Mouse (Mus musculus) MEL (cell line): ENCODE data around the gene Ypel3. TPM values are rescaled to one million over a fixed set of nuclear protein-coding genes. Genes with fewer than 3 reads are reported as not detected.

Experiments used
- DNase-seq: peaks from one replicate; pipeline ENCODE4 v3.0.0; 2011; ENCODE audit warnings: low read depth, low spot score
- H3K27ac ChIP-seq: 2 replicates; pipeline ENCODE4 v1.5.1; 2012; ENCODE audit warnings: low read depth, mild to moderate bottlenecking, control low read depth, low read length, moderate library complexity; ENCODE audit not compliant: control insufficient read depth
- H3K27me3 ChIP-seq, 2 experiments: fragments of 150-350 bp in 1 of 2; sonication (generic) in 1 of 2; 2 replicates each; pipeline ENCODE4 v1.6.1; 2012; ENCODE audit warnings: low read length in 2 of 2, mild to moderate bottlenecking in 2 of 2, improper control_type of control experiment in 1 of 2, moderate library complexity in 1 of 2; ENCODE audit not compliant: insufficient read depth in 2 of 2, control insufficient read depth in 1 of 2
- H3K36me3 ChIP-seq, 2 experiments: 2 replicates each; pipeline ENCODE4 v1.6.1; 2012 to 2014; ENCODE audit warnings: low read length in 2 of 2, improper control_type of control experiment in 1 of 2, inconsistent platforms in 1 of 2, mild to moderate bottlenecking in 1 of 2; ENCODE audit not compliant: insufficient read depth in 2 of 2, control insufficient read depth in 1 of 2
- H3K4me1 ChIP-seq, 2 experiments: fragments of 150-350 bp in 1 of 2; sonication (generic) in 1 of 2; 2 replicates each; pipeline ENCODE4 v1.6.1; 2012; ENCODE audit warnings: low read length in 2 of 2, improper control_type of control experiment in 1 of 2, mild to moderate bottlenecking in 1 of 2; ENCODE audit not compliant: insufficient read depth in 2 of 2, control insufficient read depth in 1 of 2
- H3K4me3 ChIP-seq, 2 experiments: fragments of 150-350 bp in 1 of 2; sonication (generic) in 1 of 2; 2 replicates each; pipeline ENCODE4 v1.5.1; 2012; ENCODE audit warnings: low read depth in 2 of 2, low read length in 2 of 2, mild to moderate bottlenecking in 2 of 2, moderate library complexity in 2 of 2, control low read depth in 1 of 2, improper control_type of control experiment in 1 of 2; ENCODE audit not compliant: control insufficient read depth in 1 of 2, insufficient read depth in 1 of 2
- H3K79me2 ChIP-seq: 2 replicates; pipeline ENCODE4 v1.6.1; 2012; ENCODE audit warnings: mild to moderate bottlenecking, low read length, moderate library complexity; ENCODE audit not compliant: control insufficient read depth, poor library complexity, insufficient read depth
- H3K9ac ChIP-seq: 2 replicates; pipeline ENCODE4 v1.6.1; 2012; ENCODE audit warnings: low read depth, mild to moderate bottlenecking, control low read depth, low read length, moderate library complexity; ENCODE audit not compliant: control insufficient read depth, poor library complexity, severe bottlenecking
- H3K9me3 ChIP-seq: fragments of 150-350 bp; sonication (generic); replicated peaks from 2 replicates; pipeline ENCODE4 v1.6.1; 2012; ENCODE audit warnings: mild to moderate bottlenecking, low read length, improper control_type of control experiment, moderate library complexity; ENCODE audit not compliant: insufficient read depth
- BHLHE40 ChIP-seq: IDR thresholded peaks from 2 replicates; pipeline ENCODE4 v1.6.1; 2012; ENCODE audit warnings: low read depth, mild to moderate bottlenecking, inconsistent platforms, low read length, improper control_type of control experiment, borderline replicate concordance
- CHD1 ChIP-seq: IDR thresholded peaks from 2 replicates; pipeline ENCODE4 v1.6.1; 2012; ENCODE audit warnings: low read depth, mild to moderate bottlenecking, inconsistent platforms, low read length, improper control_type of control experiment
- CTCF ChIP-seq, 3 experiments: IDR thresholded peaks in 2 of 3; conservative IDR thresholded peaks in 1 of 3; 2 replicates each; pipeline ENCODE4 v1.5.1; 2011 to 2012; ENCODE audit warnings: low read length in 3 of 3, low read depth in 2 of 3, mild to moderate bottlenecking in 2 of 3, improper control_type of control experiment in 1 of 3, inconsistent platforms in 1 of 3, mixed read lengths in 1 of 3, moderate library complexity in 1 of 3; ENCODE audit not compliant: control insufficient read depth in 1 of 3, insufficient read depth in 1 of 3, poor library complexity in 1 of 3, severe bottlenecking in 1 of 3
- E2F4 ChIP-seq: IDR thresholded peaks from 2 replicates; pipeline ENCODE4 v1.6.1; 2011; ENCODE audit warnings: low read depth, low read length, improper control_type of control experiment, borderline replicate concordance
- ELF1 ChIP-seq: IDR thresholded peaks from 2 replicates; pipeline ENCODE4 v1.6.1; 2014; ENCODE audit warnings: low read depth, mild to moderate bottlenecking, inconsistent platforms, low read length, improper control_type of control experiment, moderate library complexity
- EP300 ChIP-seq, 2 experiments: IDR thresholded peaks; 2 replicates each; pipeline ENCODE4 v1.6.1; 2011; ENCODE audit warnings: improper control_type of control experiment in 2 of 2, low read length in 2 of 2, low read depth in 1 of 2, mild to moderate bottlenecking in 1 of 2
- HCFC1 ChIP-seq: IDR thresholded peaks from 2 replicates; pipeline ENCODE4 v1.6.1; 2012; ENCODE audit warnings: low read depth, mild to moderate bottlenecking, inconsistent platforms, low read length, improper control_type of control experiment, moderate library complexity
- MAFK ChIP-seq: IDR thresholded peaks from 2 replicates; pipeline ENCODE4 v1.6.1; 2011; ENCODE audit warnings: low read depth, mild to moderate bottlenecking, low read length, improper control_type of control experiment, borderline replicate concordance
- MAX ChIP-seq: IDR thresholded peaks from 2 replicates; pipeline ENCODE4 v1.6.1; 2011; ENCODE audit warnings: low read length, improper control_type of control experiment
- MXI1 ChIP-seq: IDR thresholded peaks from 2 replicates; pipeline ENCODE4 v1.6.1; 2011; ENCODE audit warnings: mild to moderate bottlenecking, low read depth, low read length, improper control_type of control experiment
- MYC ChIP-seq: IDR thresholded peaks from 2 replicates; pipeline ENCODE4 v1.6.1; 2011; ENCODE audit warnings: low read depth, mild to moderate bottlenecking, low read length, improper control_type of control experiment, moderate library complexity
- NRF1 ChIP-seq: IDR thresholded peaks from 2 replicates; pipeline ENCODE4 v1.6.1; 2014; ENCODE audit warnings: low read depth, mild to moderate bottlenecking, inconsistent platforms, low read length, improper control_type of control experiment, moderate library complexity; ENCODE audit not compliant: poor library complexity, insufficient read depth, severe bottlenecking
- POLR2AphosphoS5 ChIP-seq: IDR thresholded peaks from 2 replicates; pipeline ENCODE4 v1.6.1; 2012; ENCODE audit warnings: low read depth, borderline replicate concordance, mild to moderate bottlenecking, inconsistent platforms, low read length, moderate library complexity, mixed read lengths
- RAD21 ChIP-seq: IDR thresholded peaks from 2 replicates; pipeline ENCODE4 v1.6.1; 2011; ENCODE audit warnings: mild to moderate bottlenecking, low read depth, low read length, improper control_type of control experiment
- SIN3A ChIP-seq: IDR thresholded peaks from 2 replicates; pipeline ENCODE4 v1.6.1; 2012; ENCODE audit warnings: low read length, improper control_type of control experiment, inconsistent platforms
- SMC3 ChIP-seq: IDR thresholded peaks from 2 replicates; pipeline ENCODE4 v1.6.1; 2011; ENCODE audit warnings: low read depth, low read length, improper control_type of control experiment
- TAL1 ChIP-seq: IDR thresholded peaks from 2 replicates; pipeline ENCODE4 v1.6.1; 2012; ENCODE audit warnings: mild to moderate bottlenecking, inconsistent platforms, low read length, moderate library complexity, mixed read lengths
- TBP ChIP-seq: IDR thresholded peaks from 2 replicates; pipeline ENCODE4 v1.8.0; 2011; ENCODE audit warnings: low read depth, low read length, improper control_type of control experiment
- ZNF384 ChIP-seq: IDR thresholded peaks from 2 replicates; pipeline ENCODE4 v1.6.1; 2012; ENCODE audit warnings: low read depth, mild to moderate bottlenecking, inconsistent platforms, low read length, improper control_type of control experiment
- polyA plus RNA-seq, 2 experiments: library from polyadenylated mRNA; stranded (reverse) in 1 of 2; unstranded in 1 of 2; fragments of >175 nt in 1 of 2; fragments of >200 nt in 1 of 2; gene quantifications; 2 replicates each; pipeline versions ENCODE4 v1.2.1 to v1.2.4; 2012; ENCODE audit warnings: low replicate concordance in 2 of 2, low read depth in 1 of 2; ENCODE audit not compliant: insufficient read length in 2 of 2, insufficient read depth in 1 of 2, missing spikeins in 1 of 2
- total RNA-seq: library from RNA; depleted of rRNA; stranded (reverse); fragments of 300-350 nt; gene quantifications from 2 replicates; pipeline ENCODE4 v1.2.3, GENCODE M21; 2012

The Ypel3 gene
- total and polyA plus RNA-seq, 3 experiments, result 2.1 to 12.6 TPM; not detected in 1

DNA sequence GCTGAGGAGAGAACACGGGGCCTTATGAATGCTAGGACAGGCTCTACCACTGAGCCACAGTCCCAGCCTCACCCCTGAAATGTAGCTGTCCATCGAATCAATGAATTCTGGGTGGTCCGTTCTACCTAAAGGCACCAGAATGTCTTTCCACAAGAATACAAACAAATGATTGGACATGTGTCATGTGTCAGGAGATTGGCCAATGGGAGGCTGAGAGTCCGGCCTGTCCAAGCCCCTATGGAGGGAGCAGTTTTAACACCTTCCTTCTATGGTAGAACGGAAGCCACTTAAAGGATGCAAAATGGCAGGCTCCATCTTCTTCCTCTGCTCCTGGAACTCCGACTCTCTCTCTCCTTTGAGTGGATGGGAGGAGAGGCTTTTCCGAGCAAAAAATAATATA is 40.8 kb downstream of the Ypel3 start:
- TF ChIP-seq ZNF384 (no peak), CHD1 (no peak), MAFK (no peak), MAX (no peak), SIN3A (no peak), EP300 (IDR thresholded peaks at IDR 0.05; ENCODE audit: low read depth in 1 of 2, low read length in 2 of 2) (no peak), TBP (no peak), POLR2AphosphoS5 (no peak), MXI1 (no peak), HCFC1 (no peak), BHLHE40 (no peak), CTCF (IDR thresholded peaks at IDR 0.05 in 2 of 3, conservative IDR thresholded peaks at IDR 0.05 in 1 of 3; ENCODE audit: control insufficient read depth in 1 of 3, insufficient read depth in 1 of 3, low read depth in 2 of 3, low read length in 3 of 3, poor library complexity in 1 of 3, severe bottlenecking in 1 of 3) (no peak), E2F4 (no peak), NRF1 (no peak), ELF1 (no peak), SMC3 (no peak), TAL1 (no peak), MYC (no peak)
- Histone ChIP-seq H3K4me3 (no peak overlapping the region), H3K27ac (no peak overlapping the region)

DNA sequence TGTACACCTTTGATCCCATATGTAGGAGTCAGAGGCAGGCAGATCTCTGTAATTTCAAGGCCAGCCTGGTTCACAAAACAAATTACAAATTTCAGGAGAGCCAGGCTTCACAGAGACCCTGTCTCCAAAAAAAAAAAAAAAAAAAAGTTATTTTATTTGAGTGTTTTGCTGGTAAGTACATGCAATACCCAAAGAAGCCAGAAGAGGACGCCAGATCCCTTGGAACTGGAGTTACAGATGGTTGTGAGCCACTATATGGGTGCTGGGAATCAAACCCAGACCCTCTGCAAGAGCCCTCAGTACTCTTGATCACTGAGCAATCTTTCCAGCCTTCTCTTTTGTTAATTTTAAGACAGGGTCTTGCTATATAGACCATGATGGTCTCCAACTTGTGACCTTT is 42.1 kb downstream of the Ypel3 start:
- no peaks in the 10 kb centered on the region for H3K9me3 ChIP-seq
- H3K9ac ChIP-seq, result no peak overlapping the region
- H3K27me3 ChIP-seq, result 0 out of 4 replicates have a peak, but pooled peaks cover 2% of the 10 kb centered on the region in 2 experiments
- TF ChIP-seq ZNF384 (peak; percentile 64), RAD21 (peak; percentile 23), MAX (no peak), SMC3 (peak; percentile 19; the same call in 1 of the 2 replicates), CTCF (IDR thresholded peaks at IDR 0.05 in 2 of 3, conservative IDR thresholded peaks at IDR 0.05 in 1 of 3; ENCODE audit: control insufficient read depth in 1 of 3, insufficient read depth in 1 of 3, low read depth in 2 of 3, low read length in 3 of 3, poor library complexity in 1 of 3, severe bottlenecking in 1 of 3) (peak in 2 of 3 experiments; percentile 30 to 73; a peak in 4 of 6 replicates)
- peaks cover 2 to 8% of the 10 kb centered on the region in 2 experiments; a peak in 3 of 4 replicates for H3K4me1 ChIP-seq
- no peak overlapping the region for H3K4me3 ChIP-seq
- no peaks in the 10 kb centered on the region for H3K79me2 ChIP-seq
- no peak for DNase-seq
- no peak overlapping the region for H3K27ac ChIP-seq
- no peaks in the 10 kb centered on the region for H3K36me3 ChIP-seq

More for the DNA sequence above, 40.8 kb downstream of the Ypel3 start:
- DNase-seq, result no peak
- 0 out of 4 replicates have a peak, but pooled peaks cover 2% of the 10 kb centered on the region in 2 experiments for H3K27me3 ChIP-seq
- no peaks in the 10 kb centered on the region for H3K36me3 ChIP-seq
- peaks cover 2 to 7% of the 10 kb centered on the region in 2 experiments; a peak in 3 of 4 replicates for H3K4me1 ChIP-seq
- no peaks in the 10 kb centered on the region for H3K79me2 ChIP-seq
- H3K9me3 ChIP-seq, result no peaks in the 10 kb centered on the region
- H3K9ac ChIP-seq, result no peak overlapping the region
